Mouse (Mus musculus): ENCODE measurements around the gene Aamp.
"Not testable (repeated sequence)": the region's sequence is repeated elsewhere in the genome, so short reads cannot be mapped to it uniquely, and the experiment has no call there.

Gene Aamp

DNA sequence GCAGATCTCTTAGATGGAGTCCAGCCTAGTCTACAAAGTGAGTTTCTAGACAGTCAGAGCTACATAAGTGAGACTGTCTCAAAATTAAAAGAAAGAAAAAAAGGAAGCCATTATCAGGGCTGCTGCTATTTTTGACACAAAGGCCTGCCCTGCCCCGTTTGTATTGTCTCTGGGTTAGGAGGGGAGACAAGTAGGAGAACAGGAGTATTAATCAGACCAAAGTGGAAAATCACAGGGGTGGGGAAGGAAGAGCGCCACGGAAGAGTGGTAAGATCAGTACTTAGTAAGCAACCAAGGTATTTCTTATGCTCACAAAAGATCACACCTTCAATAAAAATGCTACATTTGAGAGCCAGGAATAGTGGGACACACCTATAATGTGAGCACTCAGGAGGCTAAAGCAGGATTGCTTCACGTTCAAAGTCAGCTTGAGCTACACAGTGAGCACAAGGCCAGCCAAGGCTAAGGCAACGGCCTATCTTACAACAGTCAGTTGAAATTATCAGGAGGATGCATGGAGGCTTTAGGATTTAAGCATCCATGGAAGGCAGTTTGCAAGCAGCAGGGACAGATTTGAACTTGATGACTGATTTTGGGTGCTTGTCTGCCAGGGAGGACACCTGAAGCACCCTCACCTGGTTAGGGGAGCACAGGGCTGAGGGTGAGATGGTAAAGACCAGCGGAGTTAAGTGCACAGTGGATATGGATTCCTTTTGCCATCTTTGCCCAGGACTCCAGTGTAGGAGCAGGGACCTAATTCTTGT, 16.0 kb upstream of the Aamp start:
- no peak for DNase-seq (ENCODE audit: low read depth, low spot score)

DNA sequence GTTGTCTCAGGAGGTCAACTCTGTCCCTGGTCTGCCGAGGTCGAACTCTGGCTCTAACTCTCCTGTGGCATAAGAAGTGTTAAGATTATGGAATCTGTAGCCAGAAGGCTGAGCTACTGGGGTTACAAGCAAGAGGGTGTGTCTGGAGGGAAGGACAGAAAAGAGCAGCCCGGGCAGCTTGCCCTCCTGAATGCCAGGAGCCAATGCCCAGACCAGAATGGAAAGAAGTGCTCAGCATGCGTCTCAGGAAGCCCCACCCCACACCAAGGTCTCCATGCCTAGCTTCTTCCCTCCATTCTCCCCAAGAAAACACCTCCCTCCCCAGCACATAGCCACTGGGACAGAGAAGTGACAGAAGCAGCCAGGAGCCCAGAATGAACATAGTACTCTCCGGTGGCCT, 14.5 kb upstream of the Aamp start:
- DNase-seq (ENCODE audit: low read depth, low spot score): no peak

- DNase-seq (ENCODE audit: low read depth, low spot score): no peak
These were observed 13.7 kb upstream of the Aamp start for GRCm38 (mm10) chr1:74298157-74298750.

DNA sequence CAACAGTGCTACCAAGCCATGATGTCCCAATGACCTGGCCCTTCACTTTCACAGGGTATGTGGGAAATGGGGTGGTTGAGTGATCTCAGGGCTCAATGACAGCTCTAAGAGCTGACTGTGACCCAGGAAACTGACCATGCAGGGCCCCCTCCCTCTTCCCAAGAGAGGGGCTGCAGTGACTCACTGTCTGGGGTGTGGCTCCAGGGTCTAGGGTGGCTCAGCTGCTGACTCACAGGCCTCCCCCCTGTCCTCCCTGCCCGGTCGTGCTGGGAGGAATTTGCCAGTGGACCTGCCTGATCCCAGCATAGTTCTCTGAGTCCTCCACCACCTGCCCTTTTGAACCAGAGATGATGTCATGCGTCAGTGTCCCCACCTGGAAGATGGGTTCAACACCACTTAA, 12.7 kb upstream of the Aamp start:
- no peak for DNase-seq (ENCODE audit: low read depth, low spot score)

DNA sequence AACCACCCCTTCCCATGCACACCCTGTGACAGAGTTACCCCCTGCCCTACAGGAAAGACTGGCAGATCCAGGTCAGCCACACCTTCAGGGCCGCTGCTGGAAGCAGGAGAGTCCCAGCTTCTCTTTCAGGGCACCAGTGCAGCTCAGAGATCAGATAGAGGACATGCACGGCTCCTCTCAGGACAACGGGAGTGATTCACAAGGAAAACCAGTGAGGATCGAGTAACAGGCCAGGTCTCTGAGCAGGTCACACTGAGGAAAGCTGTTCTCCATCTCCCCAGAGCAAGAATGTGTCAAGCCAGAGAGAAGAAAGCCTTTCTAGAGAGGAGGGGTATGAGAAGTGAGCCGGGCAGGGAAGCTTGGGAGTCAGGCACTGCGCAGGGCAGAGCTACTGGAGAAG, 11.9 kb upstream of the Aamp start:
- DNase-seq (ENCODE audit: low read depth, low spot score): no peak

- no peak for DNase-seq (ENCODE audit: low read depth, low spot score)
These were observed 11.1 kb upstream of the Aamp start for GRCm38 (mm10) chr1:74295456-74296171.

GRCm38 (mm10) chr1:74294733-74295455, 10.4 kb upstream of the Aamp start:
- no peak for DNase-seq (ENCODE audit: low read depth, low spot score)

- DNase-seq (ENCODE audit: low read depth, low spot score): no peak
These were observed 9.6 kb upstream of the Aamp start for GRCm38 (mm10) chr1:74294090-74294643.

DNA sequence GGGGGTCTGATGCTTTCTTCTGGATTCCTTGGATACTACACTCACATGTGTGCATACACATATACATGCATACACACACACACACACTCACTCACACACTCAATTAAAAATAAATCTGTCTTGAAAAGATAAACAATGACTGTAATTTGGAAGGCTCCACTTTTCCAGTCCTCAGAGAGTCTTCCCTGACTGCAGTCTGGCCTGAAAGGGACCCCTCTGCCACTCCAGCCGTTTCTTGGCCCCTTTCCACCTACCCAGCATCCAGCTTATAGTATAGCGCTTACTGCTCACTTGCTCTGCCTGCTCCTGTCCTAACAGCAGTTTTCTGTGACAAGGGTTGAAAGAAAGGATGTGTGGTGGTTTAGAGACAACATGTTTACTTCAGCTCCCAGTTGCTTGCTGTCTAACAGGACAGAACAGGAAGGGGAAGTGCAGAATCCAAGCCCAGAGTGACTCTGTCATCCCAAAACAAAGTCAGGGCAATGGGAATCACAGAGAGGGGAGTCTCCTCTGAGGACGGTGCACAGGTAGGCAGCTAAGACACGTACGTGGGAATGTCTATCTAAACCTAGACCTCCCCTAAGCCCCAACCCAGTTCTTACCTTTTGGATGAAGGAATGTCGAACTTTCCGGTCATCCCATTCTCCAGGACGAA, 8.9 kb upstream of the Aamp start:
- DNase-seq (ENCODE audit: low read depth, low spot score): no peak

- DNase-seq (ENCODE audit: low read depth, low spot score): no peak
These were observed 7.9 kb upstream of the Aamp start for GRCm38 (mm10) chr1:74292331-74293020.

GRCm38 (mm10) chr1:74290141-74290540, 5.6 kb upstream of the Aamp start:
- DNase-seq (ENCODE audit: low read depth, low spot score): no peak

- no peak for DNase-seq (ENCODE audit: low read depth, low spot score)
These were observed 5.2 kb upstream of the Aamp start for GRCm38 (mm10) chr1:74289740-74290139.

DNA sequence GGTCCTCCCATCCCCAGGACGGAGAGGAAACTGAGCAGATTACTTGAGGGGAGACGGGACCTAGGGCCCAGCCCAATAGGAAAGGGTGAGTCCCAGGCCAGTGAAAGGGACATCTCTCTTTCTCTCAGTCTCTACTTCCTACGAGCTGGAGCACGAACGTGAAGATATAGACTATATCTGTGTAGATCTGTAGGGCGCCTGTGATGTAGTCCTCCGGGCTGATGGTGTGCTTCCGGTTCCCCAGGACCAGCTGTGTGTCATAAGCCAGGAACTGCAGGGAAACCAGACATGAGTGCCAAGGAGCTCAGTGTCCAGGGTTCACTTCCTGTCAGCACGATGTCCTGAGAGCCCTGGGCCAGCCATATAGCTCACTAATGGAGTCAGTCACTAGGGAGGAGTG, 4.7 kb upstream of the Aamp start:
- no peak for DNase-seq (ENCODE audit: low read depth, low spot score)

DNA sequence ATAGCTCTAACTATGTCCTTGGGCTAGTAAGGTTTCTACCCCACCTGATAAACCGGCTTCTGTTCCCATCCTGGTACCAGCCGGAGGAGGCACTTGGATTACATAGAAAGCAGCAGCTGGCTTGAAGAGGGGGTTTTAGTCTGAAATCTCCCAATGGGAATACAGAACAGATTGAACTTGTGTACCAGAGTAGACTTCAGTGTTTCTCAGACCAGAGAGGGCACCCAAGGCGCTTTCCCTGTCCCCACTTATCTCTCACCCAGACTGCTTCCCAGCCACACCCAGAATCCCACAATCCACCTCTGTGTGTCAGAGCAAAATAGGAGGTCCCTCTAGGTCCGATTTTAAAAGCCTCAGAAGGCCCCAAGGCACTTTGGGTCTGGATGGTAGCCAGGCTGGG, 3.8 kb upstream of the Aamp start:
- no peak for DNase-seq (ENCODE audit: low read depth, low spot score)

- DNase-seq (ENCODE audit: low read depth, low spot score): not testable (repeated sequence)
These were observed 2.5 kb upstream of the Aamp start for GRCm38 (mm10) chr1:74286869-74287607.

- DNase-seq (ENCODE audit: low read depth, low spot score): no peak
These were observed 873 bp upstream of the Aamp start for GRCm38 (mm10) chr1:74285212-74286010.

DNA sequence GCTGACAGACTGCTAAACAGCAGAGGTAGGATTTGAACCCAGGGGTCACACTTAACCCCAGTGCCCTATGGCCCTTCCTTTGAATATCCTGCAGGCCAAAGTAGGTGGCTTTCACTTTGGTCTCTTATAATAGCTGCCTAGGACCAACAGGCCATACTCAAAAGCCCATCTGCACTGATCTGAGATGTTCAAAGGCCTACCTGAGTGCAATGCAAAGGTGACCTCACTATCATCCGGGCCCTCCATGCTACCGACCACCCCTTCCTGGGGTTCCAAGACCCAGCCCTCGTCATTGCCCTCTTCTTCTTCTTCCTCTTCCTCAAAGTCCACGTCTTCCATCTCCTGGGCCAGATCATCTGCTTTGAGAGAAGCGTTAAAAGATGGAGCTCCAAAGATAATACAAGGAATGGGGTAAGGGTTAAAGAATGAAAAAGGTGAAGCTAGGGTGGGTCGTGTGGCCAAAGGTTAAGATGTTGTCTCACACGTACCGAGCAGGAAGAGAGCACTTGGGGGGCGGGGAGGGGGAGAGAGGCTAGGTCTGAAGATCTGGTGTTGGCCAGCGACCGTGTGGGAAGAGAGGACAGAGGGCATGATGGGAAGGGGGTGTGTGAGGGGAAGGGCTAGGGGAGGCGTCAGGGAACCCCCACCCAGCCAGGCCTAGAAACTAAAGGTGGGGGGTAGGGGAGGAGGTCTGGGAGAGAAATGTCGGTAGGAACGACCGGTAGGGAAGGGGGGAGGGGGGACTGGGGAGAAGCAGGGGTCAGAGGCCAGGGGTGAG, 663 bp downstream of the Aamp start:
- no peak for DNase-seq (ENCODE audit: low read depth, low spot score)

- no peak for DNase-seq (ENCODE audit: low read depth, low spot score)
These were observed 1.5 kb downstream of the Aamp start for GRCm38 (mm10) chr1:74282896-74283625.

Measured in WW6 (cell line).